Mouse (Mus musculus) limb, embryonic 14.5 days (tissue): ENCODE measurements around the gene 1700056E22Rik. TPM values are rescaled to one million over a fixed set of nuclear protein-coding genes. Genes with fewer than 3 reads are reported as not detected.

ENCODE experiments used
- ATAC-seq: fragments of 200-750 bp; cut with Nextera tagmentation; 2 replicates; pipeline ENCODE4 v1.8.0; 2017; ENCODE audit warnings: low read depth, moderate number of reproducible peaks, moderate TSS enrichment; ENCODE audit not compliant: low FRiP score
- DNase-seq: peaks from one replicate; pipeline ENCODE4 v3.0.0-alpha.2; 2015; ENCODE audit warnings: low spot score
- H3K27ac ChIP-seq: fragments of 300-500 bp; sonication (generic); replicated peaks from 2 replicates; pipeline ENCODE4 v1.5.1; 2014; ENCODE audit warnings: low read depth, mild to moderate bottlenecking, low read length, moderate library complexity, mixed read lengths
- H3K27me3 ChIP-seq: fragments of 300-500 bp; sonication (generic); 2 replicates; pipeline ENCODE4 v1.6.1; 2014; ENCODE audit warnings: low read length, mixed read lengths; ENCODE audit not compliant: control insufficient read depth, insufficient read depth
- H3K36me3 ChIP-seq: fragments of 300-500 bp; sonication (generic); 2 replicates; pipeline ENCODE4 v1.6.1; 2014; ENCODE audit warnings: mild to moderate bottlenecking, low read length, moderate library complexity, mixed read lengths; ENCODE audit not compliant: control insufficient read depth, insufficient read depth
- H3K4me1 ChIP-seq: fragments of 300-500 bp; sonication (generic); 2 replicates; pipeline ENCODE4 v1.6.1; 2014; ENCODE audit warnings: antibody characterized with exemption, low read length, mixed read lengths; ENCODE audit not compliant: control insufficient read depth, insufficient read depth
- H3K4me2 ChIP-seq: fragments of 300-500 bp; sonication (generic); replicated peaks from 2 replicates; pipeline ENCODE4 v1.6.1; 2014; ENCODE audit warnings: low read depth, mild to moderate bottlenecking, low read length, moderate library complexity; ENCODE audit not compliant: severe bottlenecking
- H3K4me3 ChIP-seq: fragments of 300-500 bp; sonication (generic); replicated peaks from 2 replicates; pipeline ENCODE4 v1.5.1; 2014; ENCODE audit warnings: low read length
- H3K9ac ChIP-seq: fragments of 300-500 bp; sonication (generic); 2 replicates; pipeline ENCODE4 v1.6.1; 2014; ENCODE audit warnings: mild to moderate bottlenecking, low read depth, low read length, moderate library complexity; ENCODE audit not compliant: severe bottlenecking
- H3K9me3 ChIP-seq: fragments of 300-500 bp; sonication (generic); 2 replicates; pipeline ENCODE4 v1.6.1; 2016; ENCODE audit warnings: low read length; ENCODE audit not compliant: control insufficient read depth
- POLR2A ChIP-seq: fragments of 200-500 bp; IDR thresholded peaks from 2 replicates; pipeline ENCODE4 v1.8.0; 2012; ENCODE audit warnings: inconsistent platforms, mild to moderate bottlenecking, moderate library complexity, borderline replicate concordance; ENCODE audit not compliant: insufficient read depth, insufficient read length; ENCODE audit errors: extremely low read depth
- WGBS: fragments of 180-500 bp; shearing (Covaris S2); extraction: QIAGEN DNeasy Blood & Tissue Kit; methylation state at CpG from one replicate; pipeline ENCODE4 v1.1.7; 2014; 5-methylcytosine and 5-hydroxymethylcytosine counted together
- polyA plus RNA-seq, 2 experiments: library from polyadenylated mRNA; depleted of rRNA in 1 of 2; stranded (reverse) in 1 of 2; unstranded in 1 of 2; fragments of >200 nt; fragmentation: Nextera tagmentation in 1 of 2; extraction: Ambion mirVana in 1 of 2; gene quantifications; 2 replicates each; pipeline versions ENCODE4 v1.2.1 to v1.2.3; 2012 to 2014

The 1700056E22Rik gene
- polyA plus RNA-seq, 2 experiments, result 1.8 to 2.5 TPM

DNA sequence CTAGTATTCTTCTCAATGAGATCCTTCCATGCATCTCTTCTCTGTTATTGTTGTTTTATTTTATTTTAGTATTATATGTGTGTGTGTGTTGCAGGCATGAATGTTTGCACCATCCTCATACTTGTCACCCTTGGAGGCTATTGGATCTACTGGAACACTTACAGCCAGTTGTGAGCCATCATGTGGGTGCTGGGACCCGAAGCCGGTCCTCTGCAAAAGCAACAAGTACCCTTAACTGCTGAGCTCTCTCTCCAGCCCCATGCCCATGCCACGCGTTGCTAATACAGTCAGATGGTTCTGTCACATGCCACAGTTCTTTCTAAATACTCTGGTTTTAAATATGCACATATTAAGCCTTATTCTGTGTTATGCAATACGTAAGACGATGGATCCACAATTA is 22.8 kb downstream of the 1700056E22Rik start:
- no peak for DNase-seq
- no peak for ATAC-seq
- Histone ChIP-seq H3K27me3 (no peaks in the 10 kb centered on the region), H3K36me3 (no peaks in the 10 kb centered on the region), H3K4me2 (no peak overlapping the region), H3K9me3 (no peaks in the 10 kb centered on the region), H3K4me1 (no peaks in the 10 kb centered on the region), H3K27ac (no peak overlapping the region), H3K4me3 (no peak overlapping the region), H3K9ac (no peak overlapping the region)
- TF ChIP-seq POLR2A, result no peak
- WGBS, result 94% methylated on average over 6 of the region's 6 CpGs

DNA sequence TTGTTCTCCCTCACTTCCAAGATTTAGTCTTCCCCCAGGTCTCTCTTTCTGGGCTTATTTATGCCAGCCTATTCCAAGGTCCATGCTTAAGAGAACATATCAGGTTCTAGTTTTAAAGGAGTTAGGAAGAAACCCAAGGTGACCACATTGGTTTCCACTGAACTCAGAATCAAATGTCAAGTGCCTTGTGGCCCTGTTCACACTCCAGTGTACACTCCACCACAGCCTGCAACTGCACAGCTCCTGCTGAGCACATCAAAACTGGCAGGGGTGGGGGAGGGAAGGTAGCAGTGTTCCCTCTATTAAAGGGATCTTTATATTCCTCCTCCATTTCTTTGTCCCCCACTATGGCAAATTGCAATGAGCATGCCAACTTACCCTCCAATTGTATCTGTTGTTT is 28.0 kb downstream of the 1700056E22Rik start:
- H3K27me3 ChIP-seq, result no peaks in the 10 kb centered on the region
- no peak for ATAC-seq
- no peaks in the 10 kb centered on the region for H3K36me3 ChIP-seq
- H3K4me3 ChIP-seq, result no peak overlapping the region
- H3K4me2 ChIP-seq, result no peak overlapping the region
- no peak overlapping the region for H3K27ac ChIP-seq
- no peak for DNase-seq
- TF ChIP-seq POLR2A, result no peak
- H3K9ac ChIP-seq, result no peak overlapping the region
- no peaks in the 10 kb centered on the region for H3K9me3 ChIP-seq
- H3K4me1 ChIP-seq, result no peaks in the 10 kb centered on the region

DNA sequence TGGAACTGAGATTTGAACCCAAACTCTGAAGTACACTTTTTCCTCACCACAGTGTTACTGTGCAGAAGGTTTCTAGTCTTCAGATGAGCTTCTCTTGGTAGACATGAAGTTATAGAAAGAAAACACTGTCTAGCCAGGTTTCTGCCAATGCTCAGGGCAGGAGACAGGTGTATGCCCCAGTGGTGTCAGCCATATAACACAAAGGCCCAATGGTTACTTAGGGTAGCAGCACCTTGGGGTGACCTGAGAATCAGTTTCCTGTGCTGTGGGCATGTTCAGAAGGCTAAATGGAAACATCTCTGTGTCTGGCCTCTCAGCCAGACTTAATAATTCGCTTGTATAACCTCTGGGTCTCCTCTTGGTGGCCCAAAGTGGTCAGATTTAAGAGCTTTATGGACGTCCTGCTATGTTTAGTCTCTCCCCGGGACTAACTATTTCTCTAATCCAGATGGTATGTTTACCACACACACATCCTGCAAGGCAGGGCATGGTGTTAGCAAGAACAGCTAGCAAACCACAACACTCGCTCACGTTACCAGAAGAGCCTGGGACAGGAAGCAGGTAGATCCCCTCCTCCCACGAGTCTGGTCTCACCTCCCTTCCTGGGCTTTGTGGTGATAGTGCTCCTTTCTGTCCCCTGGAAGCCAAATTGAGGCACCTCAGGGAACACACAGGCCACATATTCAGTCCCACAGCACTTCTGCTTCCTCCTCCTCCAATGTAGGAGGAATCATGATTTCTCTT is 28.6 kb downstream of the 1700056E22Rik start:
- H3K4me3 ChIP-seq, result no peak overlapping the region
- H3K36me3 ChIP-seq, result no peaks in the 10 kb centered on the region
- DNase-seq (no peak), ATAC-seq (no peak)
- no peak overlapping the region for H3K27ac ChIP-seq
- no peaks in the 10 kb centered on the region for H3K27me3 ChIP-seq
- H3K4me2 ChIP-seq, result no peak overlapping the region
- no peak overlapping the region for H3K9ac ChIP-seq
- H3K4me1 ChIP-seq, result no peaks in the 10 kb centered on the region
- no peaks in the 10 kb centered on the region for H3K9me3 ChIP-seq
- 44% methylated on average over 6 of the region's 6 CpGs for WGBS
- no peak for TF ChIP-seq POLR2A

DNA sequence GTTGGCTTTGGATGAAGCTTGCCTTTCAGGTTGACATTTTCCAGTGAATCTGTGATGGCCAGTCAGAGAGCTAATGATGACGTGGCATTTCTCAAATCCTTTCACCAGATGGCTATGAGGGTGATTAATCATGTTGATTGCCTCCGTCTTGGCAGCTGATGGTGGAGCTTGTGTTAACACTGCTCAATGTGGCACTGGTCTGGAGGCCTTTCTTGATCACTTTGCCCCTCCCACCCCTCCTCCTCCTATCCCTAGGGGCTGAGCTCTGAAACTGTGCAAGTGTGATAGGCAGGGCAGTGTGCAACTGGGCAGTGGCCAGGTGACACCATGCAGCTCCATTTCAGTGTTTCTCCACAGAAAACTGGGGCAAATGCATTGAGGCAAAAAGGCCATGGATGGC is 29.8 kb downstream of the 1700056E22Rik start:
- TF ChIP-seq POLR2A, result no peak
- Histone ChIP-seq H3K27me3 (no peaks in the 10 kb centered on the region), H3K27ac (no peak overlapping the region), H3K4me1 (no peaks in the 10 kb centered on the region), H3K4me2 (no peak overlapping the region), H3K36me3 (no peaks in the 10 kb centered on the region), H3K9ac (no peak overlapping the region), H3K4me3 (no peak overlapping the region), H3K9me3 (no peaks in the 10 kb centered on the region)
- ATAC-seq (no peak), DNase-seq (no peak)
- 43% methylated on average over 2 of the region's 2 CpGs for WGBS

DNA sequence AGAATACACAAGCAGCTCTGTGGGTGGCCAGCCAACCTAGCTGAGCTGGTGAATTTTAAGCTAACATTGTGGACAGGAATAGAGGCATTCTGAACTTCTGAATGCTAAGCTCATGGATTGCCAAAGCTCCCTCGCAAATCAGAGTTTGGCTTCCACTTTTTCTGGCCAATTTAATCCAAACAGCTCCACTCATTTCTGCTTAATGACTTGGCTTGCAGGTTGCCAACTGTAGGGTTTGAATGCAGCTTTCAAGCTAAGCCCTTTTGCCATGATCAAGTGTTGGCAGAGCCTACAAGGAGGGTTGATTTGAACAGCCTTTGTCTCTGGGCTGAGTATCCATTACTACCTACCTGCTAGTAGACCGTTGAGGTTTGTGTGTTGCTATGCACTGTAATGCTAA is 31.6 kb downstream of the 1700056E22Rik start:
- no peak overlapping the region for H3K4me3 ChIP-seq

DNA sequence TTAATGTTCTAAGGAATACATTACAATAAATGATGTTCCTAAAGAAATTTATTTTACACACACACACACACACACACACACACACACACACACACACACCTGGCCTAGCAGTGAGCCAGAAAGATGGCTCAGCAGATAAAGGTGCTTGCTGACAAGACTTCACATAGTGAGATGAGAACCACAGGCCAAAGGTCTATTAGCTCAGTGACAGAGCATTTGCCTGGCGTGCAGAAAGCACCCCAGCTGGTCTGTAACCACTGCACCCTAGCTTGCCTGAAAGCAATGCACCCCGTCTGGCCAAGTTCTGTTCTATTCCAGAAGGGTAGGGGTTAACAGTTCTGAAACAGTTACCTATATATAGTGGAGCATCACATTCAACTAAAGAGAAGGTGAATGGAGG is 36.9 kb downstream of the 1700056E22Rik start:
- Histone ChIP-seq H3K4me1 (no peaks in the 10 kb centered on the region), H3K36me3 (no peaks in the 10 kb centered on the region), H3K4me2 (no peak overlapping the region), H3K9ac (no peak overlapping the region), H3K9me3 (no peaks in the 10 kb centered on the region), H3K4me3 (no peak overlapping the region), H3K27me3 (no peaks in the 10 kb centered on the region), H3K27ac (no peak overlapping the region)
- no peak for DNase-seq
- TF ChIP-seq POLR2A, result no peak
- 78% methylated on average over 2 of the region's 2 CpGs for WGBS
- no peak for ATAC-seq

More for the DNA sequence above, 31.6 kb downstream of the 1700056E22Rik start:
- no peak overlapping the region for H3K9ac ChIP-seq
- no peaks in the 10 kb centered on the region for H3K4me1 ChIP-seq
- WGBS, result 75% methylated on average over 2 of the region's 2 CpGs
- TF ChIP-seq POLR2A, result no peak
- no peaks in the 10 kb centered on the region for H3K9me3 ChIP-seq
- no peak overlapping the region for H3K27ac ChIP-seq
- no peak for DNase-seq
- H3K36me3 ChIP-seq, result no peaks in the 10 kb centered on the region
- H3K27me3 ChIP-seq, result no peaks in the 10 kb centered on the region
- no peak overlapping the region for H3K4me2 ChIP-seq
- ATAC-seq, result no peak
